ENCODE assay signal across 24 mouse cellular contexts in the genomic region with DNA sequence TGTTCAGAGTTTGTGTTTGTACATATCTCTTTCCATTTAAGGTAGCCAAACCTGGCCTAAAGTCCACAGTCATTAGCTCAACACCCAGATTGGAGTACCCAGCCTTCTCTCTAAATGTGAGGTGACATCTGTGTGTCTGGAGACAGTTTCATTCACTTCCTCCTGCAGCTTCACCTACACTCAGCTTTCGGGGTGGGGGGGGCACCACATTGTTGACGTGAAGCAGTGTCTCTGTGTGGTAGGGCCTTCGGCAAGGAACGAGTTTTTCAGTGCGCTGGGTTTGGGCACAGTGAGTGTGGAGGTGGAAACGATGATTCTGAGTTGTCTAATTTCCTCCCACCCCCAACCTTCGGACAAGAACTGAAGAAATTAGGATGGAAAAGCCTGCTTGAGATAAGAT. TPM values are rescaled to one million over a fixed set of nuclear protein-coding genes. Genes with fewer than 3 reads are reported as not detected.
"Had no signal": no experiment of that assay in that cellular context is flagged by ENCODE, and none has a peak within 500 bp of the region (broad histone marks: within the 10 kb centered on the region; RNA-seq: fewer than 3 reads in every experiment).

No protein-coding gene starts in this region.

- ATAC-seq: lung, postnatal 0 days; midbrain, embryonic 13.5 days; midbrain, embryonic 15.5 days had no signal

- DNase-seq: lung, adult 2 months; lung, postnatal 14 days; lung, postnatal 36 days; right cerebral cortex, postnatal 14 days; spleen, adult 18-20 months; thymus, adult 18-20 months; thymus, postnatal 14 days; thymus, postnatal 36 days had no signal

RNA-seq across cellular contexts. Expression of a gene that starts 30.5 kb away (rescaled TPM):
- total RNA-seq: megakaryocyte progenitor cell, adult 5-6 weeks; midbrain, postnatal 0 days; monocyte, adult 5-6 weeks; neutrophil, adult 5-6 weeks had no signal
- polyA plus RNA-seq: lung, adult 2 months; lung, embryonic 15.5 days; lung, postnatal 0 days; macrophage; midbrain, embryonic 11.5 days; midbrain, embryonic 13.5 days; midbrain, embryonic 15.5 days; midbrain, postnatal 0 days; neural tube, embryonic 12.5 days; neural tube, embryonic 14.5 days; small intestine, adult 2 months; stomach, embryonic 14.5 days; stomach, embryonic 16.5 days; thymus, postnatal 0 days had no signal

RNA-seq across cellular contexts. Expression of a gene that starts 51.0 kb away (rescaled TPM):
- total RNA-seq: midbrain, postnatal 0 days had no signal
- polyA plus RNA-seq: lung, adult 2 months; lung, postnatal 0 days; midbrain, embryonic 11.5 days; midbrain, embryonic 13.5 days; midbrain, embryonic 15.5 days; midbrain, postnatal 0 days; neural tube, embryonic 12.5 days; neural tube, embryonic 14.5 days; small intestine, adult 2 months; stomach, embryonic 14.5 days; stomach, embryonic 16.5 days; thymus, postnatal 0 days had no signal
